ENCODE assay signal across 9 mouse cellular contexts in genomic region chr4:70307230-70307629, GRCm38 (mm10).
DNase-seq lines count a peak whose midpoint lies in the region; ATAC-seq lines count a peak whose summit lies in the region.
"Had no signal": no experiment of that assay in that cellular context is flagged by ENCODE, and none has a peak within 500 bp of the region (broad histone marks: within the 10 kb centered on the region; RNA-seq: fewer than 3 reads in every experiment).

No protein-coding gene starts in this region.

- H3K4me2 ChIP-seq in kidney, embryonic 15.5 days, result no peak overlapping the region
- H3K4me2 ChIP-seq in limb, embryonic 11.5 days (ENCODE audit: low read depth, severe bottlenecking), result no peak overlapping the region
- H3K4me2 ChIP-seq: embryonic facial prominence, embryonic 13.5 days had no signal

- H3K36me3 ChIP-seq in kidney, embryonic 15.5 days, result peaks cover 27% of the 10 kb centered on the region
- H3K36me3 ChIP-seq in limb, embryonic 11.5 days (ENCODE audit: control insufficient read depth, insufficient read depth, low read length), result no peaks in the 10 kb centered on the region
- H3K36me3 ChIP-seq in splenic B cell, adult 2 months (ENCODE audit: control insufficient read depth, insufficient read depth, low read length, poor library complexity, severe bottlenecking), result no peaks in the 10 kb centered on the region; the same call in 1 of the 2 replicates

- H3K27me3 ChIP-seq in kidney, embryonic 15.5 days, result no peaks in the 10 kb centered on the region
- no peaks in the 10 kb centered on the region for H3K27me3 ChIP-seq in limb, embryonic 11.5 days (ENCODE audit: control insufficient read depth, insufficient read depth, low read length)
- H3K27me3 ChIP-seq in splenic B cell, adult 2 months (ENCODE audit: control insufficient read depth, insufficient read depth, low read length, poor library complexity, severe bottlenecking), result no peaks in the 10 kb centered on the region
- H3K27me3 ChIP-seq: embryonic facial prominence, embryonic 13.5 days had no signal

- DNase-seq in kidney, adult 11 months, result peak; percentile 3
- DNase-seq in cerebellum, adult 18-20 months, result peak; percentile 62 to 75
- DNase-seq in kidney, adult 8-10 months, result peak; percentile 4 to 65
- DNase-seq in limb, embryonic 11.5 days (ENCODE audit: low spot score), result peak; percentile 62
- peak; percentile 20 to 33 for DNase-seq in natural killer cell, adult 2 months (ENCODE audit: low spot score in 2 of 2)
- DNase-seq in splenic B cell, adult 2 months (ENCODE audit: low read depth, low spot score), result peak; percentile 55

- ATAC-seq in kidney, embryonic 15.5 days (replicated peaks; ENCODE audit: low FRiP score), result no peak; the same call in 1 of the 2 replicates
- ATAC-seq in frontal cortex, adult (ENCODE audit: low TSS enrichment), result peak; percentile 48
- no peak for ATAC-seq in limb, embryonic 11.5 days (ENCODE audit: insufficient number of reproducible peaks, low FRiP score, low TSS enrichment, low read depth)

- H3K27ac ChIP-seq in kidney, embryonic 15.5 days, result no peak overlapping the region
- H3K27ac ChIP-seq in limb, embryonic 11.5 days (replicated peaks; ENCODE audit: low read depth, low read length), result no peak overlapping the region
- H3K27ac ChIP-seq: embryonic facial prominence, embryonic 13.5 days had no signal

- no peaks in the 10 kb centered on the region for H3K4me1 ChIP-seq in kidney, embryonic 15.5 days
- no peaks in the 10 kb centered on the region for H3K4me1 ChIP-seq in limb, embryonic 11.5 days (ENCODE audit: control insufficient read depth, insufficient read depth, low read length)

- no peak overlapping the region for H3K4me3 ChIP-seq in kidney, embryonic 15.5 days (replicated peaks)
- H3K4me3 ChIP-seq in limb, embryonic 11.5 days (ENCODE audit: low read depth, low read length), result no peak overlapping the region
- H3K4me3 ChIP-seq: embryonic facial prominence, embryonic 13.5 days had no signal

- no peak overlapping the region for H3K9ac ChIP-seq in kidney, embryonic 15.5 days
- H3K9ac ChIP-seq in limb, embryonic 11.5 days (ENCODE audit: low read length), result no peak overlapping the region
- H3K9ac ChIP-seq: embryonic facial prominence, embryonic 13.5 days had no signal

- no peaks in the 10 kb centered on the region for H3K9me3 ChIP-seq in kidney, embryonic 15.5 days (replicated peaks)
- no peaks in the 10 kb centered on the region for H3K9me3 ChIP-seq in limb, embryonic 11.5 days (ENCODE audit: control insufficient read depth, low read length)
- H3K9me3 ChIP-seq: embryonic facial prominence, embryonic 13.5 days had no signal

- 66% methylated on average over 4 of the region's 4 CpGs for WGBS in kidney, embryonic 15.5 days
- WGBS in limb, embryonic 11.5 days, result 77% methylated on average over 4 of the region's 4 CpGs

Comparison
In these comparisons a context has a peak if more than half of its experiments do, and no peak if none do; other contexts are left out.
1. DNase-seq: peak in every context shown above with its lines; median percentile 68 in cerebellum, adult 18-20 months; 62 in limb, embryonic 11.5 days; 55 in splenic B cell, adult 2 months; 34 in kidney, adult 8-10 months; 26 in natural killer cell, adult 2 months; 3 in kidney, adult 11 months.